Mouse (Mus musculus): Measurements from ENCODE around the gene Tpbgl.

GRCm38 (mm10) chr7:99593868-99594803, 32.8 kb downstream of the Tpbgl start:
- TF ChIP-seq POLR2A (IDR thresholded peaks at IDR 0.05; ENCODE audit: extremely low read depth, insufficient read depth, low read length) (no peak), CTCF (IDR thresholded peaks at IDR 0.05; ENCODE audit: extremely low read depth, insufficient read depth, low read length) (no peak)

Data from cortical plate, adult 2 months (tissue).